Mouse (Mus musculus): ENCODE data around the gene Gpr1.
"Not testable (repeated sequence)": the region's sequence is repeated elsewhere in the genome, so short reads cannot be mapped to it uniquely, and the experiment has no call there.

Gpr1 gene

DNA sequence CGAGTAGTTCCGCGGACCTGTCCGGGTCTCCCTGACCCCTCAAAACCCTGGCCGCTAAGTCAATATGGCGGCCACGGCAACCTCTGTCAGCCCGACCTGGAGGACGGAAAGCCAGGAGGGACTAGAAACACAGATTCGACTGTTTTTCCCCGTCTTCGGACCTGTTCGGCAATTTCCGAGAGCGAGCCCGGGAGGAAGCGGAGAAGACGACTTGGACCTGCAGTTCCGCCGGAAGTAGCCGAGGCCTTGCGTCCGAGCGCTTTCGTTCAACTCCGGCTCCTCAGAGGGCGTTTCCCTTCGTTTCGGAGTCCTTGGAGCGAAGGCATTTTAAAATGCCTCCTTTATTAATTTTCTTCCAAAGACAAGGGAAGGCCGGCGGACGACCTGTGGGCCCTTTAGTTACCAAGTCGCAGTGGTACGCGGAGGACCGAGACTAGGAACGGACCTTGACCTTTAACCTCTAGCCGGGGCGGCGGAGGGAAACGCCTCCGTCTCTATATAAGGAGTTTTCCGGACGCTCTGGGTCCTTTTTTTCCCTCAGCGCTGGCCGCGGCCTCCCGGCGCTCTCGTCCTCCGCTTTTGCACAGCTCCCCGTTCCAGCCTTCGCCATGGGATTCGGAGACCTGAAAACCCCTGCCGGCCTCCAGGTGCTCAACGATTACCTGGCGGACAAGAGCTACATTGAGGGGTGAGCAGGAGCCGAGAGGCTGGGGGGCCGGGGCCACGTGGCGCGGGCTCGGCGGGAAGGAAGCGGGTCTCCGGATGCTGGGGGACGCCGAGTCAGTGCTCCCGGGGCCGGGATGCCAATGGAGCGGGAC lies 37.5 kb downstream of the Gpr1 start, which contains the start of the genes Eef1b2 and Ndufs1:
TSS of gene Eef1b2 (plus strand) at position 222 of the 818 bp plus-strand sequence.
TSS of gene Ndufs1 (minus strand) at position 230 of the 818 bp plus-strand sequence.
- peak; percentile 99 for DNase-seq

- no peak for DNase-seq
Observed at GRCm38 (mm10) chr1:63176259-63176603, 38.1 kb downstream of the Gpr1 start.

GRCm38 (mm10) chr1:63175853-63176252 lies 38.5 kb downstream of the Gpr1 start:
- DNase-seq = peak; percentile 11

- no peak for DNase-seq
Observed at GRCm38 (mm10) chr1:63168638-63169037, 45.7 kb downstream of the Gpr1 start.

- DNase-seq = no peak
Observed at GRCm38 (mm10) chr1:63140231-63140630, 74.1 kb downstream of the Gpr1 start.

DNA sequence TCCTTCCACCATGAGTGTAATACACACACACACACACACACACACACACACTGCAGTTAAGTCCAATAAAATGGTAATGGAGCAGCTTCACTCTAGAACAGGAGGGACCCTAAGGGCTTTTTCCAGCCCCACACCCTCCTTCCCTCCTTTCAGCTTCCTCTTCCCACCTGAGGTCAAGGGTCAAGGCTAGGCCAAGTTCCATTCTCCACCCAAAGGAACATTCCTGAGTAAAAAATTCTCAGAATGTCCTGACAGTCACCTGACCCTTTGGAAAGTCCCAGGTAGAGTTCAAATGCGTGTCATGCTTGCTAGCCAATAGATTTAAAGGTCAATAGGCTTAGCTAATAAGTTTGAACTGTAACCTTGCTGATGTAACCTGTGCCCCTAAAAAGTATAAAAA lies 75.8 kb downstream of the Gpr1 start:
- DNase-seq = not testable (repeated sequence)

DNA sequence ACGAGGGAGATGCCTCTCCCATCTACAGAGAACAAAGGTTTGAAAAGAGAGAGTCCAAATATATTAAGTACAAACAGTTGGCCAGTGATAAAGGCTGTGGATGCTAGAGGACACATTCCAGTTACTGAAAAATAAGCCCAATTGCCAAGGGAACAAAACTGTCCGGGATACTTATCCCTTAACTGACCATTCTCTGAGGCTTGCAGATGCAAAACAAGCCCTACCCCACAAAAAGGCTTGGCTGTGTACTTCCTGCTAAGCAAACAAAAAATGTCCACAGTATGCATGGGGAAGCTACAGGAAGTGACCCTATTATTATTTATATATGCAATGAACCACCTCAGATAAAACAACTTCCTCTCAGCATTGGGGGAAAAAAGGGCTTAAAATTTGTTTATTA lies 76.4 kb downstream of the Gpr1 start:
- DNase-seq = no peak

- DNase-seq = no peak
Observed at GRCm38 (mm10) chr1:63134530-63134929, 79.8 kb downstream of the Gpr1 start.

Data from lung, postnatal 10 days (tissue).